Mouse (Mus musculus) liver, adult 2 months (tissue): ENCODE measurements around the gene Serpinf1. TPM values are rescaled to one million over a fixed set of nuclear protein-coding genes. Genes with fewer than 3 reads are reported as not detected.
A peak's percentile ranks its signal among the peaks of the same experiment; 100 is the strongest.

Experiments used
- DNase-seq: peaks from one replicate; pipeline ENCODE4 v3.0.0-alpha.2; 2011; ENCODE audit warnings: low read depth, low spot score; ENCODE audit errors: extremely low read depth
- H3K27ac ChIP-seq: fragments of 200-500 bp; replicated peaks from 2 replicates; pipeline ENCODE4 v1.5.1; 2012; ENCODE audit warnings: low read depth, mild to moderate bottlenecking, control low read depth, inconsistent platforms, low read length; ENCODE audit not compliant: insufficient read depth
- H3K27me3 ChIP-seq: fragments of 200-500 bp; 2 replicates; pipeline ENCODE4 v1.6.1; 2012; ENCODE audit warnings: mild to moderate bottlenecking, moderate library complexity, low read length, inconsistent platforms; ENCODE audit not compliant: control insufficient read depth, insufficient read depth
- H3K36me3 ChIP-seq: fragments of 200-500 bp; 2 replicates; pipeline ENCODE4 v1.6.1; 2012; ENCODE audit warnings: low read length, inconsistent platforms; ENCODE audit not compliant: control insufficient read depth, insufficient read depth
- H3K4me1 ChIP-seq: fragments of 200-500 bp; 2 replicates; pipeline ENCODE4 v1.6.1; 2011; ENCODE audit warnings: low read length; ENCODE audit not compliant: control insufficient read depth, insufficient read depth
- H3K4me3 ChIP-seq: fragments of 200-500 bp; 2 replicates; pipeline ENCODE4 v1.5.1; 2011; ENCODE audit warnings: low read depth, mild to moderate bottlenecking, control low read depth, low read length, moderate library complexity; ENCODE audit not compliant: insufficient read depth
- H3K79me2 ChIP-seq: fragments of 200-500 bp; 2 replicates; pipeline ENCODE4 v1.6.1; 2012; ENCODE audit warnings: inconsistent platforms, mild to moderate bottlenecking, low read length, moderate library complexity; ENCODE audit not compliant: control insufficient read depth, insufficient read depth
- H3K9ac ChIP-seq: fragments of 200-500 bp; 2 replicates; pipeline ENCODE4 v1.6.1; 2012; ENCODE audit warnings: low read depth, mild to moderate bottlenecking, control low read depth, inconsistent platforms, low read length
- CTCF ChIP-seq: fragments of 200-500 bp; IDR thresholded peaks from 2 replicates; pipeline ENCODE4 v1.5.1; 2011; ENCODE audit warnings: low read depth, low read length, control low read depth
- POLR2A ChIP-seq: fragments of 200-500 bp; IDR thresholded peaks from 2 replicates; pipeline ENCODE4 v1.6.1; 2011; ENCODE audit warnings: low read length, control low read depth; ENCODE audit not compliant: insufficient read depth; ENCODE audit errors: extremely low read depth
- WGBS: fragments of 180-500 bp; shearing (Covaris S2); methylation state at CpG from one replicate; pipeline ENCODE4 v1.1.7; 2018; 5-methylcytosine and 5-hydroxymethylcytosine counted together
- polyA plus RNA-seq: library from polyadenylated mRNA; depleted of rRNA; stranded (reverse); fragments of >200 nt; gene quantifications from 2 replicates; pipeline ENCODE4 v1.2.3, GENCODE M21; 2012
- total RNA-seq: library from RNA; depleted of rRNA; stranded (reverse); fragments of >200 nt; gene quantifications from 2 replicates; pipeline ENCODE4 v1.2.3, GENCODE M21; 2014

Serpinf1 gene
- total and polyA plus RNA-seq, 2 experiments = 810 to 891 TPM

DNA sequence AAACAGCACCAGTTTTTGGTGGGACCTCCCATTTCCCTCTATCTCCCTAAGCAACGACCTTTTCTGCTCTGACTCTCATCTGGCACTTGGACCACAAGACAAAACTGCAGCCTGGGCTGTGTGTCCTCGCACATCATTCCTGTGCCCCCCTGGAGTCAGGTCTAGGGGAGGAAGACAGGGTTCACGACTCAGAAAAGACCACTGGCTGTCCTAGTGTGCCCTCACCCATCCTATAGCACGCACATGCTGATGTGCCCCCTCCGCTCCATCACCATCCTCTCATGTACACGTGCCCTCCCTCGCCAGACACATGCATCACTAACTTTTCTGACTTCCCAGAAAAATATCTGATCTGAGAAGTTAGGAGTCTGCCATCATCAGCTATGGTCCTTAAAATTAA lies 2.5 kb downstream of the Serpinf1 start:
- peaks cover 15% of the 10 kb centered on the region for H3K36me3 ChIP-seq
- 0 out of 2 replicates have a peak overlapping the region, but pooled peaks have one; percentile 0 for H3K27ac ChIP-seq
- H3K4me1 ChIP-seq = peaks cover 14% of the 10 kb centered on the region
- no peaks in the 10 kb centered on the region for H3K27me3 ChIP-seq
- TF ChIP-seq POLR2A (no peak), CTCF (no peak)
- WGBS = 74% methylated on average over 7 of the region's 7 CpGs
- DNase-seq = no peak
- H3K4me3 ChIP-seq = no peak overlapping the region
- no peak overlapping the region for H3K9ac ChIP-seq
- peaks cover 6% of the 10 kb centered on the region; the same call in 1 of the 2 replicates for H3K79me2 ChIP-seq

DNA sequence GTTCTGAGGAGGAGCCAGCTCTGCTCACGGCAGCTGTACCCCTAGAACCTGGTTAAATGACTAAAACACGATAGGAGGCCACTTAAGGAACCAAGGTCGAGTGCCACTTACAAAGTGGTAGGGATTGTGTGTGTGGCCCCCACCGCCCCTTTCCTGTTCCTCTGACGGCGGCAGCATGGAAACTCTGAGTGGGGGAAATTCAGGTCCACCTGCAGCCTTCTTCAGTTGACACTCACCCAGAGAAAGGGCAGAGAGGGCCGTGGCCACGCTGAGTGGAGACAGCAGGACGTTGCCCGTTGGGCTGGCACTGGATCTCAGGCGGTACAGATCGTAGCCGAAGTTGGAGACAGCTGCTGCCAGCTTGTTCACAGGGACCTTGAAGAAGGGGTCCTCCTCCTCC lies 6.5 kb downstream of the Serpinf1 start:
- H3K27ac ChIP-seq = no peak overlapping the region
- H3K4me3 ChIP-seq = no peak overlapping the region
- peaks cover 8% of the 10 kb centered on the region for H3K4me1 ChIP-seq
- H3K9ac ChIP-seq = no peak overlapping the region
- H3K27me3 ChIP-seq = no peaks in the 10 kb centered on the region
- TF ChIP-seq CTCF (no peak), POLR2A (no peak)
- H3K36me3 ChIP-seq = peaks cover 44% of the 10 kb centered on the region
- 86% methylated on average over 13 of the region's 13 CpGs for WGBS
- H3K79me2 ChIP-seq = peaks cover 6% of the 10 kb centered on the region; the same call in 1 of the 2 replicates
- no peak for DNase-seq

DNA sequence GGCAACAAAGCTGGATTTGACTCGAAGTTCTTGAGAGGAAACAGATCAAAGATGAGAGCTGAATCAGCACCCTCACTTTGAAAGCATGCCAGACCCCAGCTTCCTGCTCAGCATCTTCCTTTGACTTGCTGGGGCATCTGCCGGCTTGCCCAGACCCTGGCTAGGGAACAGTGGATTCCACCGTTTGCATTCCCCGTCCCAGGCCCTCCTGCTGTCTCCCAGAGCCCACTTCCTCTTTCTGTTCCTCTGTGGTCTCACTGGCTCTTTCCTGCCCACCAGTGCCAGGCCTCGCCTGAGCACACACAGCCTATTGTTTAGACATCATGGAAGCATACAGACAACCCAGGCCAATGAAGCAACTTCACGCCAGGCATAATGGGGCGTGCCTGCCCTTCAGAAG lies 7.4 kb downstream of the Serpinf1 start:
- no peak for DNase-seq
- H3K27me3 ChIP-seq = no peaks in the 10 kb centered on the region
- no peak overlapping the region for H3K4me3 ChIP-seq
- 66% methylated on average over 7 of the region's 7 CpGs for WGBS
- no peak overlapping the region for H3K27ac ChIP-seq
- TF ChIP-seq CTCF (no peak), POLR2A (no peak)
- no peak overlapping the region for H3K9ac ChIP-seq
- H3K36me3 ChIP-seq = peaks cover 53% of the 10 kb centered on the region
- H3K4me1 ChIP-seq = peaks cover 3% of the 10 kb centered on the region
- peaks cover 2% of the 10 kb centered on the region; the same call in 1 of the 2 replicates for H3K79me2 ChIP-seq

DNA sequence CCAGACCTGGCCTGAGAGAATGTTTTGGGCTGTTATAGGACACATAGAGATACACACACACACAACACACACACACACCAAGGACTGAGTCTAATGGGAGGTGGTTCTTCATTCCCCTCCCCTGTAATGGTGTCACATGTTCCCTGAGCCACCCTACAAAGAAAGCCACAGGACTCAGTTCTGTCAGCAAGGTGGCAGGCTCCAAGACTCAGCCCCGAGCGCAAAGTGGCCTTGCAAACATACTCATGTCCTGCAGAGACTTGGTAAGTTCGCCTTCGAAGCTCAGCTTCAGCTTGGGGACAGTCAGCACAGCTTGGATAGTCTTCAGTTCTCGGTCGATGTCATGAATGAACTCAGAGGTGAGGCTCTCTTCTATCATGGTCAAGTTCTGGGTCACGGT lies 11.9 kb downstream of the Serpinf1 start:
- H3K9ac ChIP-seq = no peak overlapping the region
- H3K79me2 ChIP-seq = no peaks in the 10 kb centered on the region
- peaks cover 48% of the 10 kb centered on the region for H3K36me3 ChIP-seq
- H3K4me3 ChIP-seq = no peak overlapping the region
- no peaks in the 10 kb centered on the region for H3K27me3 ChIP-seq
- 90% methylated on average over 7 of the region's 7 CpGs for WGBS
- no peaks in the 10 kb centered on the region; the same call in 1 of the 2 replicates for H3K4me1 ChIP-seq
- TF ChIP-seq CTCF (no peak), POLR2A (no peak)
- DNase-seq = no peak
- H3K27ac ChIP-seq = no peak overlapping the region

DNA sequence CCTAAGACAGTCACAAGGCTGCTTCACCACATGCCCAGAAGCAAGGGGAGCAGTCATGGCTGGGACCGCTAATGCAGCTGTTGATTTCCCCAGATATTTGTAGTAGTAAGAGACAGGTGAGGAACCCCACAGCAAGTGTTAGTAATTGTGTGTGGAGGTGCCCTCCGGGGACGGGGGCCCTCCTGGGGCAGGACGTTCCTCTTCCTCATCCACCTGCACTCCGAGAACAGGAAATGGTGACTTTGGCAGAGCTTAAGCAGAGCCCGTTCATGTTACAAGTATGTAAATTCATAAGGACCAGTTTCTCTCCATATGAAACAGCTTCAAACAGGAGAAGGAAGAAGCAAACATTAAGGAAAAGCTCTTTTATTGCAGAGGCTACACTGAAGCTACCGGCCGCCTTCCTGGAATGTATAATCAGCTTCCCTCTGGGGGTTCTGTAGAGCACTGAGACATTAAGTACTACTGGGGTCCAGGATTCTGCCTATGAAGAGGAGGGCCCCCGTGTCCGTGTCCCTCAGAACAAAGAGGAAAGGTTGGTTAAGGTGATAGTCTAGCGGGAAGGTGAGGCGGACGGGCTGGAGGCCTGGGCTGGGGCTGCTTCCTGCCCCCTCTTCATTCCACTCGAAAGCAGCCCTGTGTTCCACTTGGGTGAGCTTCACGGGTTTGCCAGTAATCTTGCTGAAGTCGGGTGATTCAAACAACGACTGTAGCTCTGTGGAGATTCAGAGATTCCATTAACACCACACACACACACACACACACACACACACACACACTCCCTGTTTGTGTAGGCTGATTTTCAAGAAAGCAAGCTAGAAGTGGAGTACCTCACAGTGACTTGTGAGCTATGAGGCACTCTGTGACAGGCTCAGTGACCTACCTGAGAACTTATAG lies 12.6 kb downstream of the Serpinf1 start:
- H3K79me2 ChIP-seq = no peaks in the 10 kb centered on the region
- H3K36me3 ChIP-seq = peaks cover 41% of the 10 kb centered on the region
- no peak overlapping the region for H3K9ac ChIP-seq
- H3K4me3 ChIP-seq = no peak overlapping the region
- 88% methylated on average over 17 of the region's 17 CpGs for WGBS
- no peak overlapping the region for H3K27ac ChIP-seq
- H3K4me1 ChIP-seq = no peaks in the 10 kb centered on the region
- no peak for DNase-seq
- TF ChIP-seq CTCF = no peak
- TF ChIP-seq POLR2A = no peak
- no peaks in the 10 kb centered on the region for H3K27me3 ChIP-seq

DNA sequence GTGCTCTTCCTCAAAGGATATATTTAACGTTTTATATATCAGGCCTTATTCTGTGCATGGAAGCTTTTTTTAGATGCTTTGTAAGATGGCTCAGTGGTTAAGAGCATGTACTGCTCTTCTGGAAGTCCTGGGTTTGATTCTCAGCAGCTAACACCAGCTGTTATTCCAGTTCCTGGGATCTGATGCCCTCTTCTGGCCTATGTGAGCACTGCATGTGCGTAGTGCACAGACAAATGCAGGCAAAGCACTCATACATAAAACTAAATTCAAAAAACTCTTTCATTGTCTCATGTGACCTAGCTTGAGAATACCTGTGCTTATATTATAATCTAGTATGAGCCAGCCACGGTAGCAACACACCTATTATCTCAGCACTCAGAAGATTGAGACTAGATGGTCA lies 15.6 kb downstream of the Serpinf1 start:
- H3K9ac ChIP-seq = no peak overlapping the region
- peak; percentile 42 for DNase-seq
- H3K4me3 ChIP-seq = no peak overlapping the region
- peaks cover 14% of the 10 kb centered on the region for H3K4me1 ChIP-seq
- WGBS = 63% methylated on average over 3 of the region's 3 CpGs
- no peak for TF ChIP-seq POLR2A
- peak; percentile 72; the same call in 1 of the 2 replicates for TF ChIP-seq CTCF
- no peak overlapping the region for H3K27ac ChIP-seq
- H3K27me3 ChIP-seq = no peaks in the 10 kb centered on the region
- peaks cover 21% of the 10 kb centered on the region for H3K36me3 ChIP-seq
- no peaks in the 10 kb centered on the region for H3K79me2 ChIP-seq
